Mouse (Mus musculus) Muller cell, postnatal 12 days (primary cell): ENCODE results near the gene Ggcx.

ENCODE experiments used
- DNase-seq: peaks from one replicate; pipeline ENCODE4 v3.0.0-alpha.2; 2015; ENCODE audit errors: inconsistent ontology term

Ggcx gene

GRCm38 (mm10) chr6:72414076-72414756 lies at the start of gene Ggcx:
Gene Ggcx (plus strand): TSS chr6:72414308.
- peak; percentile 96 for DNase-seq

GRCm38 (mm10) chr6:72364985-72365384 lies 49.1 kb upstream of the Ggcx start:
- DNase-seq: no peak

GRCm38 (mm10) chr6:72366304-72366703 lies 47.8 kb upstream of the Ggcx start:
- no peak for DNase-seq

- DNase-seq: no peak
Measured at GRCm38 (mm10) chr6:72366844-72367443, 47.2 kb upstream of the Ggcx start, which contains the start of gene Rnf181. Gene Rnf181 (minus strand): TSS chr6:72366956.

GRCm38 (mm10) chr6:72367460-72367974 lies 46.6 kb upstream of the Ggcx start:
- DNase-seq: no peak

GRCm38 (mm10) chr6:72369557-72369956 lies 44.6 kb upstream of the Ggcx start:
- DNase-seq: no peak

GRCm38 (mm10) chr6:72370091-72370490 lies 44.0 kb upstream of the Ggcx start:
- DNase-seq: no peak

- DNase-seq: peak; percentile 99
Measured at GRCm38 (mm10) chr6:72371147-72371546, 43.0 kb upstream of the Ggcx start.

GRCm38 (mm10) chr6:72371571-72371970 lies 42.5 kb upstream of the Ggcx start:
- peak; percentile 96 for DNase-seq

- no peak for DNase-seq
Measured at GRCm38 (mm10) chr6:72373184-72373583, 40.9 kb upstream of the Ggcx start.

- peak; percentile 16 for DNase-seq
Measured at GRCm38 (mm10) chr6:72374206-72374605, 39.9 kb upstream of the Ggcx start.

- no peak for DNase-seq
Measured at GRCm38 (mm10) chr6:72374820-72375563, 39.1 kb upstream of the Ggcx start.

- no peak for DNase-seq
Measured at GRCm38 (mm10) chr6:72378510-72379234, 35.4 kb upstream of the Ggcx start.

- peak; percentile 44 for DNase-seq
Measured at GRCm38 (mm10) chr6:72379377-72380130, 34.6 kb upstream of the Ggcx start.

GRCm38 (mm10) chr6:72380131-72380770 lies 33.9 kb upstream of the Ggcx start, which contains the start of gene Vamp5:
Gene Vamp5 (minus strand): TSS chr6:72380468.
- DNase-seq: peak; percentile 94

GRCm38 (mm10) chr6:72382494-72382893 lies 31.6 kb upstream of the Ggcx start:
- DNase-seq: no peak

- DNase-seq: peak; percentile 38
Measured at GRCm38 (mm10) chr6:72383142-72383820, 30.8 kb upstream of the Ggcx start.

- no peak for DNase-seq
Measured at GRCm38 (mm10) chr6:72383952-72384351, 30.2 kb upstream of the Ggcx start.

GRCm38 (mm10) chr6:72385258-72385657 lies 28.9 kb upstream of the Ggcx start:
- DNase-seq: no peak

- DNase-seq: no peak
Measured at GRCm38 (mm10) chr6:72386561-72386960, 27.5 kb upstream of the Ggcx start.
